Mouse (Mus musculus) liver, postnatal 0 days (tissue): Measurements from ENCODE around the gene Trim2.

Experiments
- CTCF ChIP-seq: sonication (generic); IDR thresholded peaks from 2 replicates; pipeline ENCODE4 v1.5.1; 2016; ENCODE audit warnings: antibody characterized with exemption, low read depth
- EP300 ChIP-seq: IDR thresholded peaks from 2 replicates; pipeline ENCODE4 v1.6.1; 2016; ENCODE audit warnings: antibody characterized with exemption, low read depth, mild to moderate bottlenecking

- TF ChIP-seq CTCF (no peak), EP300 (no peak)
These were observed 7.3 kb upstream of the Trim2 start for GRCm38 (mm10) chr3:84313801-84314541.
